Mouse (Mus musculus) limb, embryonic 14.5 days (tissue): Measurements from ENCODE around the gene Lama1. TPM values are rescaled to one million over a fixed set of nuclear protein-coding genes. Genes with fewer than 3 reads are reported as not detected.

ENCODE experiments used
- ATAC-seq: fragments of 200-750 bp; cut with Nextera tagmentation; 2 replicates; pipeline ENCODE4 v1.8.0; 2017; ENCODE audit warnings: low read depth, moderate number of reproducible peaks, moderate TSS enrichment; ENCODE audit not compliant: low FRiP score
- DNase-seq: peaks from one replicate; pipeline ENCODE4 v3.0.0-alpha.2; 2015; ENCODE audit warnings: low spot score
- H3K27ac ChIP-seq: fragments of 300-500 bp; sonication (generic); replicated peaks from 2 replicates; pipeline ENCODE4 v1.5.1; 2014; ENCODE audit warnings: low read depth, mild to moderate bottlenecking, low read length, moderate library complexity, mixed read lengths
- H3K27me3 ChIP-seq: fragments of 300-500 bp; sonication (generic); 2 replicates; pipeline ENCODE4 v1.6.1; 2014; ENCODE audit warnings: low read length, mixed read lengths; ENCODE audit not compliant: control insufficient read depth, insufficient read depth
- H3K36me3 ChIP-seq: fragments of 300-500 bp; sonication (generic); 2 replicates; pipeline ENCODE4 v1.6.1; 2014; ENCODE audit warnings: mild to moderate bottlenecking, low read length, moderate library complexity, mixed read lengths; ENCODE audit not compliant: control insufficient read depth, insufficient read depth
- H3K4me1 ChIP-seq: fragments of 300-500 bp; sonication (generic); 2 replicates; pipeline ENCODE4 v1.6.1; 2014; ENCODE audit warnings: antibody characterized with exemption, low read length, mixed read lengths; ENCODE audit not compliant: control insufficient read depth, insufficient read depth
- H3K4me2 ChIP-seq: fragments of 300-500 bp; sonication (generic); replicated peaks from 2 replicates; pipeline ENCODE4 v1.6.1; 2014; ENCODE audit warnings: low read depth, mild to moderate bottlenecking, low read length, moderate library complexity; ENCODE audit not compliant: severe bottlenecking
- H3K4me3 ChIP-seq: fragments of 300-500 bp; sonication (generic); replicated peaks from 2 replicates; pipeline ENCODE4 v1.5.1; 2014; ENCODE audit warnings: low read length
- H3K9ac ChIP-seq: fragments of 300-500 bp; sonication (generic); 2 replicates; pipeline ENCODE4 v1.6.1; 2014; ENCODE audit warnings: mild to moderate bottlenecking, low read depth, low read length, moderate library complexity; ENCODE audit not compliant: severe bottlenecking
- H3K9me3 ChIP-seq: fragments of 300-500 bp; sonication (generic); 2 replicates; pipeline ENCODE4 v1.6.1; 2016; ENCODE audit warnings: low read length; ENCODE audit not compliant: control insufficient read depth
- POLR2A ChIP-seq: fragments of 200-500 bp; IDR thresholded peaks from 2 replicates; pipeline ENCODE4 v1.8.0; 2012; ENCODE audit warnings: inconsistent platforms, mild to moderate bottlenecking, moderate library complexity, borderline replicate concordance; ENCODE audit not compliant: insufficient read depth, insufficient read length; ENCODE audit errors: extremely low read depth
- WGBS: fragments of 180-500 bp; shearing (Covaris S2); extraction: QIAGEN DNeasy Blood & Tissue Kit; methylation state at CpG from one replicate; pipeline ENCODE4 v1.1.7; 2014; 5-methylcytosine and 5-hydroxymethylcytosine counted together
- polyA plus RNA-seq, 2 experiments: library from polyadenylated mRNA; depleted of rRNA in 1 of 2; stranded (reverse) in 1 of 2; unstranded in 1 of 2; fragments of >200 nt; fragmentation: Nextera tagmentation in 1 of 2; extraction: Ambion mirVana in 1 of 2; gene quantifications; 2 replicates each; pipeline versions ENCODE4 v1.2.1 to v1.2.3; 2012 to 2014

Gene Lama1
- polyA plus RNA-seq, 2 experiments = 4.0 to 4.1 TPM

DNA sequence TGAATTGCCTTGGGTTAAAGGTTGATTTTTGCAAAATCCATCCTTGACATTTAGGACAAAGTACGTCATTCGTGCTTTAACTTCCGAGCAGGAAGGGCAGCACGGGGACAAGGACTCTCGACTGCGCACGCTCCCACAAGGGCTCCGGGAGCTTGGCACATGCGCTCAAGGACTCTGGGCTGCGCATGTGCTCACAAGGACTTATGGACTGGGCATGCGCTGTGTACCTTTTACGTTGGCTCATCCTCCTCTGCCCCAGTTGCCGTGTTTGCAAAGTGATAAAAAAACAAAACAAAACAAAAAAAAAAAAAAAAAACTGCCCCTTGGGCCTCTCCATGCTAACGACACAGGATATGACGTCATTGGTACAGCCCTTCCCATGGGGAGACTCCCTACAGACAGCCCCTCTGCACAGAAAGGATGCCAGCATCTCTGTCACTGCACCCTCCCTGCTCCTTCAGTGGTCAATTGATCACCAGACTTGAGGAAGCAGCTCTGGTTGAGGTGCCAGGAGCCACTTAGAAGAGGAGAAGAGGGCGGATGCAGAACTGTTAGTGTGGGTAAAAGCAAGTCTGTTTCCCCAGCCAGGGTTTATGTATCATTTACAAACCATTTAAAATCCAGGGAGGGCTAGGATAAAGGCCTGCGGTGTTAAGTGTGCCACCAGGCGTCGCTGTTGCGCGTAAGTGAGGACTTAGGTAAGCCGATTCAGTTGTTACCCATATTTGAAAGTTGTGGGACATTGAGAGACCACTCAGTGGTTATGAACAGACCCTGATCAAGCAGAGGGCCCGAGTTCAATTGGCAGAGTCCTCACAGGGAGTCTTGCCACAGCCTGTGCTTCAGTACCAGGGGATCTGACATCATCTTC is 172.9 kb downstream of the Lama1 start:
- Histone ChIP-seq H3K4me1 (peaks cover 24% of the 10 kb centered on the region), H3K27ac (no peak overlapping the region), H3K4me3 (no peak overlapping the region), H3K27me3 (no peaks in the 10 kb centered on the region), H3K9ac (no peak overlapping the region), H3K9me3 (no peaks in the 10 kb centered on the region), H3K36me3 (peaks cover 63% of the 10 kb centered on the region), H3K4me2 (no peak overlapping the region)
- WGBS = 71% methylated on average over 23 of the region's 23 CpGs
- DNase-seq (peak; percentile 85), ATAC-seq (no peak)
- no peak for TF ChIP-seq POLR2A

Other genes starting within 250 kb of the Lama1 start
- gene Lrrc30, start 64.5 kb upstream of the Lama1 start, polyA plus RNA-seq (2012; rRNA removed) = 0.54 and 0.79 TPM in 2 replicates
- gene Lrrc30, start 64.5 kb upstream of the Lama1 start, polyA plus RNA-seq (2014; fragmentation: Nextera tagmentation; extraction: Ambion mirVana) = 0.66 and 1.2 TPM in 2 replicates